Mouse (Mus musculus): ENCODE measurements around the gene Kcnip4.

DNA sequence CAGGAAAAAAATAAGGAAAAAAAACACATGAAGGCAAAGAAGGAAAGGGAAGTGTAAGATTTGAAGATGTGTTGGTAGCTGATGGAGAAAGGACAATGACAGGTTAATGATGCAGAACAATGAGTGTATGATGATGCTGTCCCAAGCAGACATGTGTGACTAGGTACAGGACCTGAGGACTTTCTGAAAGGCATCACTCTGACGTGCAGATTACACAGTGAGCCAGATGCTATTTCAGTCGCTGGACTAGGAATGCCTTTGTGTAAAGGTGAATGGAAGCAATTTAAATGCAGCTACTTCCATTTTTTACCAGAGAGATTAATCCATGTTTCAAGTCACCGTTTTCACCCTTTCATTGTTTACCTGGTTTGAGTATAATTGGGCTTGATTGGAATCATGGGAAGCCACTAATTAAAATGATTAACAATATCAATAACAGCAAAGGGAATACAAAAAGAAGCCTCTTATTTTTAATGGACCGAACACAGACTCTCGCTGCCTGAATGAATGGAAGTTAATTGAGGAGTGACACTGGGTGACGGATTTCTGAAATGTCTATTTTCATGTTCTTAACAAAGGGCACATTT is 483.4 kb downstream of the Kcnip4 start:
- no peak for TF ChIP-seq GATA1 (IDR thresholded peaks at IDR 0.05; ENCODE audit: low read length)
- TF ChIP-seq TAL1 (IDR thresholded peaks at IDR 0.05; ENCODE audit: low read length): no peak
